Mouse (Mus musculus): Measurements from ENCODE around the gene Clmn. TPM values are rescaled to one million over a fixed set of nuclear protein-coding genes. Genes with fewer than 3 reads are reported as not detected.

The Clmn gene
- polyA plus RNA-seq, 1 experiment from 2014 or later, result 2.0 TPM

DNA sequence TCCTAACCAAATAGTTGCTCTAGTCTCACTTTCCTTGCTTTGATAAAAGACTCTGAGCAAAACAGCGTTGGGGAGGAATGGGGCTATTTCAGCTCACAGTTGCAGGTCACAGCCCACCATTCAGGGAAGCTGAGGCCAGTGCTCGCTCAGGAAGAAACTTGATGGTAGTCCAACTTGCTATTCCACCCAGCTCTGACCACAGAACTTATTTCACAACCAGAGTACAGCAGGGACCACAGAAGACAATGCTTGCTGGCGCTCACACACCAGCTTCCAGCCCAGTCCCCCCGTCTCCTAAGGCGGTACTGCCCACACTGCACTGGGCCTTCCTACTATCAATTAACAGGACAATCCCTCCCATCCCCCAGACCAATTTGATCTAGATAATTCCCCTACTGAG, 149.4 kb downstream of the Clmn start:
- DNase-seq (ENCODE audit: low spot score) (no peak), ATAC-seq (no peak)
- peaks cover 14% of the 10 kb centered on the region; the same call in 1 of the 2 replicates for H3K36me3 ChIP-seq (ENCODE audit: insufficient read depth, low read length)
- no peak overlapping the region for H3K9ac ChIP-seq (replicated peaks; ENCODE audit: low read depth)
- no peaks in the 10 kb centered on the region for H3K9me3 ChIP-seq (ENCODE audit: low read length)
- no peak overlapping the region for H3K4me2 ChIP-seq (replicated peaks; ENCODE audit: low read depth, low read length)
- no peak overlapping the region for H3K27ac ChIP-seq (ENCODE audit: low read length)
- no peak overlapping the region for H3K4me3 ChIP-seq (ENCODE audit: low read depth, low read length)
- H3K4me1 ChIP-seq (ENCODE audit: insufficient read depth, low read depth, low read length), result no peaks in the 10 kb centered on the region
- no peaks in the 10 kb centered on the region for H3K27me3 ChIP-seq (replicated peaks; ENCODE audit: insufficient read depth, low read length)
- no peak for TF ChIP-seq CTCF (IDR thresholded peaks at IDR 0.05)
- TF ChIP-seq EP300 (IDR thresholded peaks at IDR 0.05), result no peak
- WGBS, result 90% methylated on average over 5 of the region's 5 CpGs

Other genes with a start within 250 kb of the Clmn start
- 15.6 and 17.7 TPM in 2 replicates for gene Dicer1, start 113.1 kb downstream of the Clmn start, polyA plus RNA-seq (2015; fragmentation: Nextera tagmentation; extraction: Ambion mirVana)
- 1.1 and 1.2 TPM in 2 replicates for gene Syne3, start 144.7 kb upstream of the Clmn start, polyA plus RNA-seq (2015; fragmentation: Nextera tagmentation; extraction: Ambion mirVana)
- 126 and 127 TPM in 2 replicates for gene Glrx5, start 167.6 kb upstream of the Clmn start, polyA plus RNA-seq (2015; fragmentation: Nextera tagmentation; extraction: Ambion mirVana)